Mouse (Mus musculus): ENCODE measurements around the gene Il17rd. TPM values are rescaled to one million over a fixed set of nuclear protein-coding genes. Genes with fewer than 3 reads are reported as not detected.

The Il17rd gene
- 3.8 TPM for polyA plus RNA-seq (2014; fragmentation: Illumina TruSeq; extraction: RNeasy Lipid Tissue Mini Kit (QIAGEN cat#74804); ENCODE audit: low read depth, low replicate concordance)

GRCm38 (mm10) chr14:27038783-27039182 is at the start of gene Il17rd:
Il17rd (plus strand) TSS chr14:27038941.

GRCm38 (mm10) chr14:26994211-26994741 is 44.5 kb upstream of the Il17rd start, which contains the start of gene Hesx1:
Hesx1 (plus strand) TSS chr14:26994416.

GRCm38 (mm10) chr14:27114362-27115274 is 75.9 kb downstream of the Il17rd start, which contains the start of gene Arhgef3:
Arhgef3 (plus strand) TSS chr14:27114899.

Other genes starting within 250 kb of the Il17rd start
- gene Asb14, start 144.4 kb upstream of the Il17rd start, polyA plus RNA-seq (2014; fragmentation: Illumina TruSeq; extraction: RNeasy Lipid Tissue Mini Kit (QIAGEN cat#74804); ENCODE audit: low read depth, low replicate concordance): 0.42 TPM
- gene Appl1, start 67.7 kb upstream of the Il17rd start, polyA plus RNA-seq (2014; fragmentation: Illumina TruSeq; extraction: RNeasy Lipid Tissue Mini Kit (QIAGEN cat#74804); ENCODE audit: low read depth, low replicate concordance): 11.8 TPM
- not detected for gene Hesx1, start 44.5 kb upstream of the Il17rd start, polyA plus RNA-seq (2014; fragmentation: Illumina TruSeq; extraction: RNeasy Lipid Tissue Mini Kit (QIAGEN cat#74804); ENCODE audit: low read depth, low replicate concordance)
- 16.5 TPM for gene Arhgef3, start 76.0 kb downstream of the Il17rd start, polyA plus RNA-seq (2014; fragmentation: Illumina TruSeq; extraction: RNeasy Lipid Tissue Mini Kit (QIAGEN cat#74804); ENCODE audit: low read depth, low replicate concordance)

Measured in adipose tissue, adult 10 weeks (tissue).